Mouse (Mus musculus) myocyte (in vitro differentiated cells): ENCODE data around the gene Fam214b. TPM values are rescaled to one million over a fixed set of nuclear protein-coding genes. Genes with fewer than 3 reads are reported as not detected.

Experiments used
- H3K27me3 ChIP-seq: one replicate; pipeline ENCODE4 v1.6.1; 2011; ENCODE audit not compliant: control insufficient read depth, insufficient read depth, insufficient read length
- H3K36me3 ChIP-seq: one replicate; pipeline ENCODE4 v1.6.1; 2011; ENCODE audit not compliant: control insufficient read depth, insufficient read depth
- H3K4me2 ChIP-seq: one replicate; pipeline ENCODE4 v1.6.1; 2011; ENCODE audit warnings: low read depth, control low read depth
- H3K4me3 ChIP-seq: one replicate; pipeline ENCODE4 v1.5.1; 2011; ENCODE audit warnings: mild to moderate bottlenecking, control low read depth, moderate library complexity
- H3K79me2 ChIP-seq: one replicate; pipeline ENCODE4 v1.6.1; 2011; ENCODE audit not compliant: control insufficient read depth, insufficient read depth
- H3ac ChIP-seq: one replicate; pipeline ENCODE4 v1.6.1; 2011; ENCODE audit not compliant: control insufficient read depth, insufficient read length
- CEBPB ChIP-seq: IDR thresholded peaks from 2 replicates; pipeline ENCODE4 v1.6.1; 2011; ENCODE audit warnings: mild to moderate bottlenecking, moderate library complexity; ENCODE audit not compliant: poor library complexity, insufficient read depth, severe bottlenecking
- E2F4 ChIP-seq: IDR thresholded peaks from one replicate; pipeline ENCODE4 v1.6.1; 2011; ENCODE audit warnings: mild to moderate bottlenecking, control low read depth, moderate library complexity; ENCODE audit not compliant: insufficient read depth
- MAX ChIP-seq: IDR thresholded peaks from one replicate; pipeline ENCODE4 v1.6.1; 2011; ENCODE audit warnings: low read depth, mild to moderate bottlenecking, control low read depth
- MYOD1 ChIP-seq, 3 experiments: IDR thresholded peaks; one replicate each; pipeline ENCODE4 v1.6.1; 2011; ENCODE audit warnings: control low read depth in 2 of 3, low read depth in 2 of 3, mild to moderate bottlenecking in 2 of 3, moderate library complexity in 1 of 3; ENCODE audit not compliant: insufficient read length in 2 of 3, control insufficient read depth in 1 of 3
- MYOG ChIP-seq, 3 experiments: IDR thresholded peaks; one replicate each; pipeline ENCODE4 v1.6.1; 2011; ENCODE audit warnings: control low read depth in 2 of 3, low read depth in 2 of 3, mild to moderate bottlenecking in 2 of 3; ENCODE audit not compliant: insufficient read length in 2 of 3, control insufficient read depth in 1 of 3, insufficient read depth in 1 of 3
- POLR2A ChIP-seq: IDR thresholded peaks from one replicate; pipeline ENCODE4 v1.6.1; 2011; ENCODE audit warnings: low read depth, mild to moderate bottlenecking, control low read depth, moderate library complexity; ENCODE audit not compliant: insufficient read length
- POLR2AphosphoS2 ChIP-seq: IDR thresholded peaks from one replicate; pipeline ENCODE4 v1.6.1; 2011; ENCODE audit warnings: low read depth, control low read depth; ENCODE audit not compliant: insufficient read length
- REST ChIP-seq: IDR thresholded peaks from one replicate; pipeline ENCODE4 v1.6.1; 2011; ENCODE audit warnings: mild to moderate bottlenecking, control low read depth, moderate library complexity; ENCODE audit not compliant: insufficient read depth, insufficient read length
- SRF ChIP-seq: IDR thresholded peaks from one replicate; pipeline ENCODE4 v1.6.1; 2011; ENCODE audit warnings: low read depth; ENCODE audit not compliant: control insufficient read depth, insufficient read length
- TCF12 ChIP-seq: IDR thresholded peaks from one replicate; pipeline ENCODE4 v1.6.1; 2011; ENCODE audit warnings: mild to moderate bottlenecking, control low read depth; ENCODE audit not compliant: poor library complexity, insufficient read depth, severe bottlenecking
- TCF3 ChIP-seq: IDR thresholded peaks from one replicate; pipeline ENCODE4 v1.6.1; 2011; ENCODE audit warnings: low read depth, control low read depth; ENCODE audit not compliant: insufficient read length
- USF1 ChIP-seq: IDR thresholded peaks from one replicate; pipeline ENCODE4 v1.6.1; 2011; ENCODE audit warnings: low read depth, mild to moderate bottlenecking, control low read depth, moderate library complexity
- polyA plus RNA-seq: library from polyadenylated mRNA; unstranded; fragments of >200 nt; fragmentation: generic; extraction: Trizol; gene quantifications from one replicate; pipeline ENCODE4 v1.2.1, GENCODE M21; 2012; ENCODE audit warnings: missing spikeins

Gene Fam214b
- polyA plus RNA-seq, 1 experiment, result 35.3 TPM

GRCm38 (mm10) chr4:43030780-43031230, 15.2 kb downstream of the Fam214b start:
- H3K4me3 ChIP-seq, result peak overlapping the region; percentile 67
- no peaks in the 10 kb centered on the region for H3K27me3 ChIP-seq
- H3K4me2 ChIP-seq, result peak overlapping the region; percentile 90
- peaks cover 9% of the 10 kb centered on the region for H3K79me2 ChIP-seq
- peaks cover 16% of the 10 kb centered on the region for H3K36me3 ChIP-seq
- TF ChIP-seq MAX, result no peak
- no peak for TF ChIP-seq CEBPB
- no peak for TF ChIP-seq MYOD1 (IDR thresholded peaks at IDR 0.05; ENCODE audit: control insufficient read depth in 1 of 3, insufficient read length in 2 of 3, low read depth in 2 of 3)
- H3ac ChIP-seq, result peak overlapping the region; percentile 70

GRCm38 (mm10) chr4:43030352-43030751, 15.7 kb downstream of the Fam214b start:
- no peaks in the 10 kb centered on the region for H3K27me3 ChIP-seq
- peak overlapping the region; percentile 90 for H3K4me2 ChIP-seq
- peak overlapping the region; percentile 67 for H3K4me3 ChIP-seq
- H3K36me3 ChIP-seq, result peaks cover 16% of the 10 kb centered on the region
- H3ac ChIP-seq, result peak overlapping the region; percentile 70
- H3K79me2 ChIP-seq, result peaks cover 9% of the 10 kb centered on the region
- no peak for TF ChIP-seq MAX
- no peak for TF ChIP-seq POLR2AphosphoS2
- TF ChIP-seq REST, result no peak
- no peak for TF ChIP-seq E2F4
- TF ChIP-seq TCF12, result no peak
- no peak for TF ChIP-seq USF1
- TF ChIP-seq MYOD1 (IDR thresholded peaks at IDR 0.05; ENCODE audit: control insufficient read depth in 1 of 3, insufficient read length in 2 of 3, low read depth in 2 of 3), result no peak
- TF ChIP-seq POLR2A, result no peak
- TF ChIP-seq CEBPB, result no peak
- TF ChIP-seq MYOG (IDR thresholded peaks at IDR 0.05; ENCODE audit: control insufficient read depth in 1 of 3, insufficient read depth in 1 of 3, insufficient read length in 2 of 3, low read depth in 2 of 3), result no peak
- TF ChIP-seq TCF3, result no peak
- no peak for TF ChIP-seq SRF

- Histone ChIP-seq H3K27me3 (no peaks in the 10 kb centered on the region), H3K4me3 (peak overlapping the region; percentile 67), H3K36me3 (peaks cover 13% of the 10 kb centered on the region), H3K79me2 (peaks cover 9% of the 10 kb centered on the region), H3ac (no peak overlapping the region), H3K4me2 (peak overlapping the region; percentile 90)
- TF ChIP-seq CEBPB, result no peak
- TF ChIP-seq REST, result no peak
- TF ChIP-seq MYOD1 (IDR thresholded peaks at IDR 0.05; ENCODE audit: control insufficient read depth in 1 of 3, insufficient read length in 2 of 3, low read depth in 2 of 3), result no peak
- TF ChIP-seq USF1, result no peak
- TF ChIP-seq MAX, result no peak
- TF ChIP-seq POLR2A, result no peak
- no peak for TF ChIP-seq TCF3
- TF ChIP-seq MYOG (IDR thresholded peaks at IDR 0.05; ENCODE audit: control insufficient read depth in 1 of 3, insufficient read depth in 1 of 3, insufficient read length in 2 of 3, low read depth in 2 of 3), result no peak
- no peak for TF ChIP-seq POLR2AphosphoS2
Observed at GRCm38 (mm10) chr4:43029749-43030148, 16.3 kb downstream of the Fam214b start.

- TF ChIP-seq CEBPB, result no peak
- no peak for TF ChIP-seq E2F4
- no peak for TF ChIP-seq POLR2A
- no peak for TF ChIP-seq POLR2AphosphoS2
- no peak overlapping the region for H3K4me3 ChIP-seq
- H3K36me3 ChIP-seq, result peaks cover 6% of the 10 kb centered on the region
- H3K4me2 ChIP-seq, result no peak overlapping the region
- no peaks in the 10 kb centered on the region for H3K27me3 ChIP-seq
- H3ac ChIP-seq, result no peak overlapping the region
- H3K79me2 ChIP-seq, result peaks cover 9% of the 10 kb centered on the region
Observed at GRCm38 (mm10) chr4:43029121-43029520, 16.9 kb downstream of the Fam214b start.

- Histone ChIP-seq H3K4me2 (peak within 1 kb of the TSS; percentile 95), H3ac (no peak within 1 kb of the TSS), H3K4me3 (peak within 1 kb of the TSS; percentile 32), H3K27me3 (no peaks in the 10 kb centered on the region), H3K36me3 (no peaks in the 10 kb centered on the region), H3K79me2 (peaks cover 2% of the 10 kb centered on the region)
- TF ChIP-seq MYOD1 (IDR thresholded peaks at IDR 0.05; ENCODE audit: control insufficient read depth in 1 of 3, insufficient read length in 2 of 3, low read depth in 2 of 3) (peak in 2 of 3 experiments; percentile 12 to 20), MAX (no peak), POLR2A (peak; percentile 49), POLR2AphosphoS2 (peak; percentile 82), E2F4 (no peak)
Observed at GRCm38 (mm10) chr4:43025084-43025960, 20.7 kb downstream of the Fam214b start, which contains the start of gene Pigo. Pigo (minus strand) TSS chr4:43025819.
